Mouse (Mus musculus): ENCODE measurements at regions not wholly inside any gene's neighbourhood (a gene's known extent, or its start where the extent isn't known, plus 50 kb on each side); places are given as distances from the start of the nearest gene placed in this dataset.

GRCm38 (mm10) chr17:68120230-68120629 lies 116.3 kb upstream of the Arhgap28 start:
- DNase-seq (ENCODE audit: low read depth, low spot score): no peak

- no peak for DNase-seq (ENCODE audit: low read depth, low spot score)
Observed at GRCm38 (mm10) chr17:68120744-68121143, 116.8 kb upstream of the Arhgap28 start.

GRCm38 (mm10) chr17:68134373-68134772 lies 130.5 kb upstream of the Arhgap28 start:
- DNase-seq (ENCODE audit: low read depth, low spot score): no peak

GRCm38 (mm10) chr17:68135436-68135835 lies 131.5 kb upstream of the Arhgap28 start:
- DNase-seq (ENCODE audit: low read depth, low spot score): no peak

GRCm38 (mm10) chr17:68143307-68143706 lies 130.3 kb upstream of the L3mbtl4 start:
- DNase-seq (ENCODE audit: low read depth, low spot score): no peak

GRCm38 (mm10) chr17:68149237-68149792 lies 124.3 kb upstream of the L3mbtl4 start:
- DNase-seq (ENCODE audit: low read depth, low spot score): no peak

GRCm38 (mm10) chr17:68152438-68153120 lies 121.0 kb upstream of the L3mbtl4 start:
- DNase-seq (ENCODE audit: low read depth, low spot score): no peak

GRCm38 (mm10) chr17:68154879-68155278 lies 118.7 kb upstream of the L3mbtl4 start:
- DNase-seq (ENCODE audit: low read depth, low spot score): no peak

- DNase-seq (ENCODE audit: low read depth, low spot score): no peak
Observed at GRCm38 (mm10) chr17:68158172-68158651, 115.4 kb upstream of the L3mbtl4 start.

GRCm38 (mm10) chr17:68161107-68161506 lies 112.5 kb upstream of the L3mbtl4 start:
- no peak for DNase-seq (ENCODE audit: low read depth, low spot score)

- no peak for DNase-seq (ENCODE audit: low read depth, low spot score)
Observed at GRCm38 (mm10) chr17:68163545-68163944, 110.1 kb upstream of the L3mbtl4 start.

GRCm38 (mm10) chr17:68164666-68165065 lies 108.9 kb upstream of the L3mbtl4 start:
- no peak for DNase-seq (ENCODE audit: low read depth, low spot score)

GRCm38 (mm10) chr17:68165171-68165825 lies 108.3 kb upstream of the L3mbtl4 start:
- no peak for DNase-seq (ENCODE audit: low read depth, low spot score)

GRCm38 (mm10) chr17:68166397-68166796 lies 107.2 kb upstream of the L3mbtl4 start:
- no peak for DNase-seq (ENCODE audit: low read depth, low spot score)

- no peak for DNase-seq (ENCODE audit: low read depth, low spot score)
Observed at GRCm38 (mm10) chr17:68172838-68173237, 100.8 kb upstream of the L3mbtl4 start.

- DNase-seq (ENCODE audit: low read depth, low spot score): no peak
Observed at GRCm38 (mm10) chr17:68176611-68177165, 96.9 kb upstream of the L3mbtl4 start.

GRCm38 (mm10) chr17:68177835-68178234 lies 95.8 kb upstream of the L3mbtl4 start:
- no peak for DNase-seq (ENCODE audit: low read depth, low spot score)

GRCm38 (mm10) chr17:68185385-68185784 lies 88.2 kb upstream of the L3mbtl4 start:
- no peak for DNase-seq (ENCODE audit: low read depth, low spot score)

GRCm38 (mm10) chr17:68189888-68190287 lies 83.7 kb upstream of the L3mbtl4 start:
- peak; percentile 19 for DNase-seq (ENCODE audit: low read depth, low spot score)

- DNase-seq (ENCODE audit: low read depth, low spot score): no peak
Observed at GRCm38 (mm10) chr17:68205545-68205944, 68.1 kb upstream of the L3mbtl4 start.

GRCm38 (mm10) chr17:68208837-68209236 lies 64.8 kb upstream of the L3mbtl4 start:
- no peak for DNase-seq (ENCODE audit: low read depth, low spot score)
